Mouse (Mus musculus) CH12.LX (cell line): ENCODE measurements around the gene Fez1. TPM values are rescaled to one million over a fixed set of nuclear protein-coding genes. Genes with fewer than 3 reads are reported as not detected.

Experiments
- DNase-seq: peaks from one replicate; pipeline ENCODE4 v3.0.0-alpha.2; 2013; ENCODE audit errors: extremely low read depth
- H3K27ac ChIP-seq: 2 replicates; pipeline ENCODE4 v1.5.1; 2012; ENCODE audit warnings: low read depth, mild to moderate bottlenecking, control low read depth, moderate library complexity; ENCODE audit not compliant: insufficient read depth
- H3K27me3 ChIP-seq: replicated peaks from 2 replicates; pipeline ENCODE3; 2012; ENCODE audit warnings: inconsistent platforms
- H3K36me3 ChIP-seq, 2 experiments: replicated peaks in 1 of 2; 2 replicates each; pipeline versions ENCODE3 to v1.6.1; 2012; ENCODE audit warnings: inconsistent platforms in 1 of 2, low read length in 1 of 2, mild to moderate bottlenecking in 1 of 2, mixed read lengths in 1 of 2, moderate library complexity in 1 of 2; ENCODE audit not compliant: control insufficient read depth in 1 of 2, insufficient read depth in 1 of 2
- H3K4me1 ChIP-seq, 2 experiments: 2 replicates each; pipeline ENCODE4 v1.6.1; 2012; ENCODE audit warnings: inconsistent platforms in 1 of 2, moderate library complexity in 1 of 2; ENCODE audit not compliant: insufficient read depth in 2 of 2, control insufficient read depth in 1 of 2
- H3K4me2 ChIP-seq: 2 replicates; pipeline ENCODE4 v1.6.1; 2012; ENCODE audit warnings: low read depth, mild to moderate bottlenecking, control low read depth; ENCODE audit not compliant: poor library complexity, insufficient read depth, severe bottlenecking
- H3K4me3 ChIP-seq, 3 experiments: fragments of 150-350 bp in 1 of 3; sonication (generic) in 1 of 3; replicated peaks in 1 of 3; 2 replicates each; pipeline versions ENCODE3 to v1.5.1; 2011 to 2012; ENCODE audit warnings: low read depth in 2 of 3, low read length in 2 of 3, mild to moderate bottlenecking in 2 of 3, moderate library complexity in 2 of 3, control low read depth in 1 of 3, improper control_type of control experiment in 1 of 3, inconsistent platforms in 1 of 3, mixed read lengths in 1 of 3; ENCODE audit not compliant: poor library complexity in 1 of 3
- H3K79me2 ChIP-seq: replicated peaks from 2 replicates; pipeline ENCODE4 v1.6.1; 2012; ENCODE audit warnings: mild to moderate bottlenecking, moderate library complexity; ENCODE audit not compliant: control insufficient read depth, poor library complexity, insufficient read depth, severe bottlenecking; ENCODE audit errors: extremely low read depth
- H3K9ac ChIP-seq: 2 replicates; pipeline ENCODE4 v1.6.1; 2012; ENCODE audit warnings: low read depth, mild to moderate bottlenecking, control low read depth, moderate library complexity; ENCODE audit not compliant: insufficient read depth
- H3K9me3 ChIP-seq: replicated peaks from 2 replicates; pipeline ENCODE3; 2012; ENCODE audit warnings: low read length, inconsistent platforms, mixed read lengths
- BHLHE40 ChIP-seq: IDR thresholded peaks from 2 replicates; pipeline ENCODE4 v1.6.1; 2011; ENCODE audit warnings: mild to moderate bottlenecking, low read depth, low read length, improper control_type of control experiment
- CHD1 ChIP-seq: IDR thresholded peaks from 2 replicates; pipeline ENCODE4 v1.6.1; 2012; ENCODE audit warnings: low read depth, low read length, improper control_type of control experiment, inconsistent platforms
- CHD2 ChIP-seq: IDR thresholded peaks from 2 replicates; pipeline ENCODE4 v1.6.1; 2011; ENCODE audit warnings: low read length, improper control_type of control experiment
- CTCF ChIP-seq, 2 experiments: IDR thresholded peaks in 1 of 2; conservative IDR thresholded peaks in 1 of 2; 2 replicates each; pipeline ENCODE4 v1.5.1; 2011 to 2012; ENCODE audit warnings: low read depth in 2 of 2, low read length in 2 of 2, improper control_type of control experiment in 1 of 2, inconsistent platforms in 1 of 2, mild to moderate bottlenecking in 1 of 2, moderate library complexity in 1 of 2
- E2F4 ChIP-seq: IDR thresholded peaks from 2 replicates; pipeline ENCODE4 v1.6.1; 2011; ENCODE audit warnings: low read depth, low read length, improper control_type of control experiment; ENCODE audit not compliant: insufficient replicate concordance
- EP300 ChIP-seq: IDR thresholded peaks from 2 replicates; pipeline ENCODE4 v1.6.1; 2011; ENCODE audit warnings: low read length, improper control_type of control experiment
- ETS1 ChIP-seq: conservative IDR thresholded peaks from 2 replicates; pipeline ENCODE4 v1.6.1; 2012; ENCODE audit warnings: low read depth, mild to moderate bottlenecking, inconsistent platforms, low read length, improper control_type of control experiment, moderate library complexity
- HCFC1 ChIP-seq: IDR thresholded peaks from 2 replicates; pipeline ENCODE4 v1.6.1; 2012; ENCODE audit warnings: low read depth, mild to moderate bottlenecking, inconsistent platforms, low read length, improper control_type of control experiment
- IRF4 ChIP-seq: IDR thresholded peaks from 2 replicates; pipeline ENCODE4 v1.6.1; 2014; ENCODE audit warnings: low read depth, mild to moderate bottlenecking, inconsistent platforms, low read length, improper control_type of control experiment
- JUN ChIP-seq: IDR thresholded peaks from 2 replicates; pipeline ENCODE4 v1.6.1; 2011; ENCODE audit warnings: low read depth, mild to moderate bottlenecking, low read length, improper control_type of control experiment, moderate library complexity; ENCODE audit not compliant: insufficient read depth
- KAT2A ChIP-seq: IDR thresholded peaks from 2 replicates; pipeline ENCODE4 v1.6.1; 2012; ENCODE audit warnings: low read length, improper control_type of control experiment, inconsistent platforms; ENCODE audit not compliant: insufficient replicate concordance
- MAZ ChIP-seq: IDR thresholded peaks from 2 replicates; pipeline ENCODE4 v1.6.1; 2012; ENCODE audit warnings: low read depth, mild to moderate bottlenecking, inconsistent platforms, low read length, improper control_type of control experiment, moderate library complexity
- MEF2A ChIP-seq: IDR thresholded peaks from 2 replicates; pipeline ENCODE4 v1.6.1; 2014; ENCODE audit warnings: low read depth, mild to moderate bottlenecking, inconsistent platforms, low read length, improper control_type of control experiment, borderline replicate concordance
- NELFE ChIP-seq: IDR thresholded peaks from 2 replicates; pipeline ENCODE4 v1.6.1; 2011; ENCODE audit warnings: low read depth, low read length, improper control_type of control experiment
- NRF1 ChIP-seq: IDR thresholded peaks from 2 replicates; pipeline ENCODE4 v1.6.1; 2014; ENCODE audit warnings: low read depth, mild to moderate bottlenecking, inconsistent platforms, low read length, improper control_type of control experiment, moderate library complexity
- POLR2AphosphoS2 ChIP-seq: IDR thresholded peaks from 2 replicates; pipeline ENCODE4 v1.6.1; 2011; ENCODE audit warnings: low read depth, low read length, improper control_type of control experiment
- RCOR1 ChIP-seq: conservative IDR thresholded peaks from 2 replicates; pipeline ENCODE4 v1.6.1; 2012; ENCODE audit warnings: low read depth, mild to moderate bottlenecking, inconsistent platforms, low read length, improper control_type of control experiment
- SMC3 ChIP-seq: IDR thresholded peaks from 2 replicates; pipeline ENCODE4 v1.6.1; 2011; ENCODE audit warnings: low read depth, low read length, improper control_type of control experiment
- UBTF ChIP-seq: IDR thresholded peaks from 2 replicates; pipeline ENCODE4 v1.6.1; 2012; ENCODE audit warnings: low read depth, mild to moderate bottlenecking, inconsistent platforms, low read length, improper control_type of control experiment, moderate library complexity
- USF1 ChIP-seq: IDR thresholded peaks from 2 replicates; pipeline ENCODE4 v1.6.1; 2014; ENCODE audit warnings: low read depth, mild to moderate bottlenecking, inconsistent platforms, low read length, improper control_type of control experiment
- ZC3H11A ChIP-seq: IDR thresholded peaks from 2 replicates; pipeline ENCODE4 v1.6.1; 2012; ENCODE audit warnings: low read depth, mild to moderate bottlenecking, inconsistent platforms, low read length, improper control_type of control experiment
- ZKSCAN1 ChIP-seq: IDR thresholded peaks from 2 replicates; pipeline ENCODE4 v1.6.1; 2012; ENCODE audit warnings: low read depth, inconsistent platforms, low read length, improper control_type of control experiment, borderline replicate concordance
- ZMIZ1 ChIP-seq: IDR thresholded peaks from 2 replicates; pipeline ENCODE4 v1.6.1; 2012; ENCODE audit warnings: low read depth, mild to moderate bottlenecking, inconsistent platforms, low read length, improper control_type of control experiment
- dilution Hi-C: fragments of 300-500 bp; cut with MboI; formaldehyde crosslinking; loops from 2 replicates; pipeline ENCODE4 v1.14.3; 2020; ENCODE audit warnings: low sequenced_read_pairs; ENCODE audit not compliant: extremely low pct_unique_long_range_greater_than_20kb, extremely low pct_ligation_motif_present
- in situ Hi-C: fragments of 300-500 bp; cut with MboI; formaldehyde crosslinking; loops from 3 replicates; pipeline ENCODE4 v1.14.3; 2019; ENCODE audit warnings: low sequenced_read_pairs, low pct_ligation_motif_present, low pct_unique_long_range_greater_than_20kb, mixed read lengths
- polyA plus RNA-seq: library from polyadenylated mRNA; unstranded; fragments of >175 nt; gene quantifications from 2 replicates; pipeline ENCODE4 v1.2.1, GENCODE M21; 2012; ENCODE audit warnings: low read depth; ENCODE audit not compliant: insufficient read length
- total RNA-seq, 2 experiments: library from RNA; depleted of rRNA; stranded (reverse); fragments of 300-350 nt in 1 of 2; fragments of >200 nt in 1 of 2; gene quantifications; 2 replicates each; pipeline ENCODE4 v1.2.3; 2012 to 2014

Gene Fez1
- total and polyA plus RNA-seq, 3 experiments: not detected

- TF ChIP-seq JUN (no peak), CTCF (conservative IDR thresholded peaks at IDR 0.05 in 1 of 2, IDR thresholded peaks at IDR 0.05 in 1 of 2; ENCODE audit: low read depth in 2 of 2, low read length in 2 of 2) (peak; percentile 80 to 90), HCFC1 (no peak), UBTF (no peak), ZMIZ1 (no peak), NELFE (0 out of 2 replicates have a peak, but pooled peaks have one; percentile 24), NRF1 (no peak), SMC3 (peak; percentile 60), ZKSCAN1 (no peak), BHLHE40 (no peak), CHD2 (no peak), CHD1 (no peak), MEF2A (no peak), KAT2A (no peak), EP300 (no peak)
These were observed 94.7 kb downstream of the Fez1 start (continued) for GRCm38 (mm10) chr9:36916362-36916761.

- H3K4me3 ChIP-seq: no peak overlapping the region
- in situ Hi-C loops (no loop called here), dilution Hi-C loops (no loop called here)
- H3K9me3 ChIP-seq: no peaks in the 10 kb centered on the region
- DNase-seq: no peak
- no peak overlapping the region for H3K27ac ChIP-seq
- TF ChIP-seq RCOR1 (no peak), NRF1 (no peak), ETS1 (no peak), E2F4 (no peak), EP300 (no peak), ZC3H11A (no peak), MAZ (no peak), NELFE (no peak), IRF4 (no peak), USF1 (no peak), JUN (no peak), POLR2AphosphoS2 (no peak)
- peaks cover 0 to 5% of the 10 kb centered on the region in 2 experiments; a peak in 1 of 4 replicates for H3K4me1 ChIP-seq
- H3K4me2 ChIP-seq: no peak overlapping the region
- no peaks in the 10 kb centered on the region for H3K79me2 ChIP-seq
- no peaks in the 10 kb centered on the region for H3K36me3 ChIP-seq
- H3K9ac ChIP-seq: no peak overlapping the region
- H3K27me3 ChIP-seq: peaks cover 47% of the 10 kb centered on the region
These were observed 95.3 kb downstream of the Fez1 start for GRCm38 (mm10) chr9:36916915-36917314.
